Mouse (Mus musculus): ENCODE measurements at regions not wholly inside any gene's neighbourhood (a gene's known extent, or its start where the extent isn't known, plus 50 kb on each side); places are given as distances from the start of the nearest gene placed in this dataset.

- TF ChIP-seq ZC3H11A (IDR thresholded peaks at IDR 0.05; ENCODE audit: borderline replicate concordance, low read depth, low read length) (no peak), CHD2 (IDR thresholded peaks at IDR 0.05; ENCODE audit: low read depth, low read length) (no peak), HCFC1 (IDR thresholded peaks at IDR 0.05; ENCODE audit: borderline replicate concordance, insufficient read depth, low read length) (no peak), MAFK (IDR thresholded peaks at IDR 0.05; ENCODE audit: insufficient read depth, low read depth, low read length) (no peak), ZNF384 (IDR thresholded peaks at IDR 0.05; ENCODE audit: low read depth, low read length) (no peak)
These were observed 357.3 kb upstream of the Gnai1 start for GRCm38 (mm10) chr5:18717425-18717824.

All from ES-E14 (cell line).